Mouse (Mus musculus) A20 (cell line): ENCODE results near the gene Strada.
A peak's percentile ranks its signal among the peaks of the same experiment; 100 is the strongest.
"Not testable (repeated sequence)": the region's sequence is repeated elsewhere in the genome, so short reads cannot be mapped to it uniquely, and the experiment has no call there.

Source experiments
- DNase-seq: peaks from one replicate; pipeline ENCODE4 v3.0.0-alpha.2; 2011; ENCODE audit warnings: low read depth, low spot score

Gene Strada

DNA sequence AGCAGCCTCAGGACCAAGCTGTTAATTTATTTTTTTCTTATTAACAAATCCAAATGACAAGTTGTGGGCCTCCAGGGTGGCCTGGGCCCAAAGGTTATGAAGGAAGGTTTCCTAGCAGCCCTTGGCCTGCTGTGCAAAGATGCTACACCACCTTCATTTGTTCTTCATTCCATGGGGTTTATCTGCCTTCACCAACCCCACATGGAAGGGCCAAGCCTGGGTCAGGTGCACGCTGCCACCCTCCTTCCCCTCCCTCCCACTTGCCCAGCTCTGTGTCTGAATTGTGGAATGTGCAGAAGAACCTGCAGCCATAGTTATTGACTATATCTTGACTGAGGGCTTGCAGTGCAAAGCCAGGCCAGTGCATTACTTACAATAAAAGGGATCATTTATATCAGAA lies 45.7 kb downstream of the Strada start:
- no peak for DNase-seq

DNA sequence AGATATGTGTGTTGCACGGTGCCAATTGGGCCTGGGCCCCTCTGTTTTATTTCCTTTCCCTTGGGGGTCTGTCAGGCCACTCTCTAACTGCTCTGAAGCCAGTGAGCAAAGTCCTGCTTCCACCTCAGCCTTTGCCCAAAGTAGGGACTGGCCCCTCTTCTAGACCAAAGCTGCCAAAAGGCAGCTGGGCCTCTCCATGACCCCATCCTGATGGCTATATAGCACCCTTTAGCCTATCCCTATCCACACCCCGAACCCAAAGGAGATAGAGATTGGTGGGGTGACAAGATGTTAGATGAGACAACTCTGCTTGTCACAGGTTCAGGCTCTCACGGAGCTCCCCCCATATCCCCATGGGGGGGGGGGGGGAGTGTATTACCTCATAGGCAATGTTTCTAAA lies 46.2 kb downstream of the Strada start:
- DNase-seq: no peak

DNA sequence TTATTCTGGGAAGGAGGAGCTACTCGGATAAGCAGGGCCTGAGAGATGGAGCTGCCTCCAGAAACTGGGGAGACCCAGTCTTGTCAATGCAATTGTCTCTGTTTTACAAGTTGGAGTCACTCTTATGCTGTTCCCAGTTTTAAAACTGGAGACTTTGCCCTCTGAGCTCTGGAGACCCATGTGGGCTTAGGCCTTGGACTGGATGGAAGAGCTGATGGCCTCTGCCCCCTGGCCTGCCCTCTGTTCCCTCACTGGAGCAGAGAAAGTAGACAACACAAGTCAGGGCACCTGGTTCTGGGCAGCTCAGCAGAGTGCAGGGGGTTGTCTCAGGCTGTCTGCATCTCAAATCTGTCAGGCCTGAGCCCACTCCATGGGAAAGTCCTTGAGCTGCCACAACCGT lies 47.2 kb downstream of the Strada start:
- no peak for DNase-seq

DNA sequence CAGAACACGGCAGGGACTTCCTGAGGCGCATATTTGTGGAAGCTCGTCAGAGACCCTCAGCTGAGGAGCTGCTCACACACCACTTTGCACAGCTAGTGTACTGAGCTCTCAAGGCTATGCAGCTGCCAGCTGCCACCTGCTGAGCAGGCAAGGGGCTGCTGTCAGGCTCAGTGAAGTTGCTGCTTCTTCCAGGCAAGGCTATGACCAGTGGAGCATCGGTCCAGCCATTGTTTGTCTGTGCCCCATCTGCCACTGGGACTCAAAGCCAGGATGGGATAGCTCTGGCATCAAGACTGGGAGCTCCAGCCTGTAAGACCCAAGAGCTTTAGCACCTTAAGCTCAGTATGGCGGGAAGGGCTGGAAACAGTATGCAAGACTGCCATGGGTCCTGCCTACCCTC lies 47.9 kb downstream of the Strada start:
- DNase-seq: no peak

DNA sequence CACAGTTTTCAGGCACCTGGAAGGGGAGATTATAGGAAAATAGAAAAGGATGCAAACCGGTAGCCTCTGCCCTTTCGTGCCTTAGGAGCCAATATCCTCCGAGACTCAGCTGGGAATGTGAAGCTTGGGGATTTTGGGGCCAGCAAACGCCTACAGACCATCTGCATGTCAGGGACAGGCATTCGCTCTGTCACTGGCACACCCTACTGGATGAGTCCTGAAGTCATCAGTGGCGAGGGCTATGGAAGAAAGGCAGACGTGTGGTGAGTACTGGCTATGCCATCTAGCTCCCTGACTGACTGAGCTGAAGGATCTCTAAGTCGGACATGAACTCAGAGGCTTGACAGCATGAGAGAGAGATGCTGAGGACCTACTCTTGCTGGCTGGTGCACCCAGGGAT lies 49.8 kb downstream of the Strada start:
- DNase-seq: no peak

DNA sequence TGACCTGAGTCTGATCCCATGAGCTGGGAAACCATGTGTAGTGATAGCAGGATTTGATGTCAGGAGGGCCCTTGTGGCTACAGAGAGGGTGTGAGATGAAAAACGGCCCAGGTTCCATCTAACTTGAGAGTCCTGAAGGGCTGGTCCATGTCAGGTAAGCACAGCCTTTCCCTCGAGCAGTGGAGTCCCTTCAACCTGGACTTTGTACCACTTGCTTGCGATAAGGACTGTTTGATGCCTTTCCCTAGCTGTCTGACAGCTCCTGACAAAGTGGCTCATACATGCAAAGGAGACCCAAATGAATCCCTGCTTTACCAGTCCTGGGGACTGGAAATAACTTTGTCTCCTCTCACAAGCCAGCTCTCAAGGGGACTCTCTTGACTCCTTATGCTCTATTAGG lies 50.7 kb downstream of the Strada start:
- no peak for DNase-seq

DNA sequence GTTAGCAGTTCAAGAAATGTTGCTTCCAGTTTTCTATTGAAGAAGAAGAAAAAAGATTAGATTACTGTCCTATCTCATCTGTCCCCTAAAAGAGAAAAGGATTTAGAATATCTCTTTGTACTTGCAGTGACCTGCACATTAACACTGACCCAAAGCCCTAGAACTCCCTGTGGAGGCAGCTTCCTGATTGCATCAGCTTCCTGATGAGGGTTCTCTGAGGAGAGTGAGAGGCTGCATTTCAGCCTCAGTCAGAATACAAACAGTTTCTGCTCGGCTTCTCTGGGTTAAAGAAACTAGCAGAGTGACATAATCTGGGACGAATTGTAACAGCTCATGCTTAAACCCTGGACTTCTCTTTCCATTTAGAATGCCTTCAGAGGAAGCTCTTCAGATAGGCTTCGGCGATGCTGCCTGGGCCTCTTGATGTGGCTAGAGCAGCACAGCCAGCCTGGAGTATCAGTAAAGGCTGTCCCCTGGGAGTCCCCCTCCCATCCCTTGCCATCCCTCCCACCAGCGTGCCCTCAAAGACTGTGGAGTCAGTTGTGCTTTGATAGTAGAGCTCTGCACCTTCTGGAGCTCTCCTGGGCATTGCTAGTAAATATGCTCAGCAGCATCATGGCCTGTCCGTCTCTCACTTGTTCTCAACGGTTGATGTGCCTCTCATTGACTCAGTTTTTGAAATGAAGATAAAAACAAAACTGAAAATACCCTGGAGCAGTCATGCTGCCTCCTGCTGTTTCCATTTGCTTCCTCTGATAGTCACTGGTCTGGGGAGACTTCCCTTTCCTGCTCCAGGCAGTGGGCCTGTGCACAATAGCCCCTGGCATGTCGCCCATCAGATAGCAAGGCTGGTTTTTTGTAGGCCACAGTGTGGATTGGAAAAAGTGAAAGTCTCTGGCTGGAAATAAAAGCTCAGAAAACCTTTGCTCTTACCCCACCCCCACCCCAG lies 67.1 kb downstream of the Strada start:
- DNase-seq: peak; percentile 42

DNA sequence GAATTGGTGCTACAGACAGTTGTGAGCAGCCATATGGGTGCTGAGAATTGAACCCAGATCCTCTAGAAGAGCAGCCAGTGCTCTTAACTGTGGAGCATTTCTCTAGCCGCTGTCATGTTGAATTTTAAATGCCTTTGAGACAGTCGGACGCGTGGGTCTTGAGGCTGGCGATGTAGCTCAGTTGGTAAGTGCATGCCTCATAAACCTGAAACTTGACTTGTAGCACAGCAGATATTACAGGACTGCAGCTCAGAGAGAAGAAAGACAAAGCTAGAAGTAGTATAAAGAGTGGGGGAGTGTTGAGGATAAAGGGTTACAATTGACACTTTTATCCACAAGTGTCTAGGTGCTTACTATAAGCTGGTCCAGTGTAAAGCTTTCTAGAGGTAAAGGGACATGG lies 69.5 kb downstream of the Strada start:
- DNase-seq: no peak

DNA sequence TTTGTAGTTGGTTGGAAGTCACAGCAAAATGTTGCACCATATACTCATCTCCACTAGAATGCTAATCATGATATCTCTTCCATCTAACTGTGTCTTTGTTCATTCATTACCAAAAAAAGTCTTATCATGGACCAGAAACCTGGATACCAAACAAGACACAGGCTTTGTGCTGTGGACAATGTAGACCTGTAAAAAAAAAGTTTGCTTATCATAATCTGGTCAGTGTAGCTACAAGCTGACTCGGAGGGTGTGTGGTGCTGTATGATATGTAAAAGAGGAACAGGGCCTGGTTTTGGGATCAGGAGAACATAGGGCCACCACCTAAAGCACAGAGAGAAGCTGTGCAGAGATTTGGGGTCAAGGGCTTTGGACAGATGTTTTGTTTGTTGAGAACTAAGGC lies 72.5 kb downstream of the Strada start:
- no peak for DNase-seq

DNA sequence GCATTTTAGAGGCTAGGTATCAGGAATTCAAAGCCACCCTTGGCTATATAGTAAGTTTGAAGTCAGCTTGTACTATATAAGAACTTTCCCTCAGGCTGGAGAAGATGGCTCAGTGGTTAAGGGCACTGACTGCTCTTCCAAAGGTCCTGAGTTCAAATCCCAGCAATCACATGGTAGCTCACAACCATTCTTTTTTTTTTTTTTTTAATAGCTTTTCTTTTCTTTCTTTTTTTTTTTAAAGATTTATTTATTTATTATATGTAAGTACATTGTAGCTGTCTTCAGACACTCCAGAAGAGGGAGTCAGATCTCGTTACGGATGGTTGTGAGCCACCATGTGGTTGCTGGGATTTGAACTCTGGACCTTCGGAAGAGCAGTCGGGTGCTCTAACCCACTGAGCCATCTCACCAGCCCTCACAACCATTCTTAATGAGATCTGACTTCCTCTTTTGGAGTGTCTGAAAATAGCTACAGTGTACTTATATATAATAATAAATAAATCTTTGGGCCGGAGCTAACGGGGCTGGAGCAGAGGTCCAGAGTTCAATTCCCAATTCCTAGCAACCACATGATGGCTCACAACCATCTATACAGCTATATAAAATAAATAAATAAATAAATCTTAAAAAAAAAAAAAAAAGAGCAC lies 75.1 kb downstream of the Strada start:
- DNase-seq: not testable (repeated sequence)

DNA sequence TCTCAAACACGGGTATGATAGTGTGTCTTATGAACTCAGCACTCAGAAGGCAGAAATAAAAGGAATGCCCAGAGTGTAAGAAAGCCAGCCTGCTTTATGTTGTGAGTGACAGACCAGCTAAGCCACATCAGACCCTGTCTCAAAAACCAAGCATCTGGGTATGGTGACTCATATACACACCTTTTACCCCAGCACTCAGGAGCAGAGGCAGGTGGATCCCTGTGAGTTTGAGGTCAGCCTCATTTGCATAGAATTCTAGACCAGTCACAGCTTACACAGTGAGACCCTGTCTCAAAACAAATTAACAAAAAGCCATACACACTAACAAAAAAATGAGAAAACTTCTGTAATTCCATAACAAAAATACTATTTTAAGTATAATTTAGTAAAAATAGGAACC lies 76.1 kb downstream of the Strada start:
- DNase-seq: peak; percentile 81

DNA sequence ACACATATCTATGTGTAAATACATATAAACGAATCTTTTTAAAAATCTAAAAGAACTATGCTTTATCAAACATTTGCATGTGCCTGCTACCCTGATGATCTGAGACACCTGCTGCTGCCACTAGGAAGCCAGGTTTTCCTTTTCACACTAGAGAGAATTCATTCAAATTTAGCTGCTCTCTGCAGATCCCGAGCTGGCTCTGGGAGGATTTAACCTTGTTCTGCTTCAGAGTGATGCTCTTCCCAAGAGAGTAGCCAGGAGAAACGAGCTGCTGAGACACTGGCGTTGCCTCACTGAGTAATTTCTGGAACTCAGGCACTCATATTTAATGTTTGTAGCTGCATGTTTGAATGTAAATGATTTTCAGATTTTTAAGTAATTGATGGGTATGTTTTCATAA lies 77.2 kb downstream of the Strada start:
- DNase-seq: peak; percentile 24

DNA sequence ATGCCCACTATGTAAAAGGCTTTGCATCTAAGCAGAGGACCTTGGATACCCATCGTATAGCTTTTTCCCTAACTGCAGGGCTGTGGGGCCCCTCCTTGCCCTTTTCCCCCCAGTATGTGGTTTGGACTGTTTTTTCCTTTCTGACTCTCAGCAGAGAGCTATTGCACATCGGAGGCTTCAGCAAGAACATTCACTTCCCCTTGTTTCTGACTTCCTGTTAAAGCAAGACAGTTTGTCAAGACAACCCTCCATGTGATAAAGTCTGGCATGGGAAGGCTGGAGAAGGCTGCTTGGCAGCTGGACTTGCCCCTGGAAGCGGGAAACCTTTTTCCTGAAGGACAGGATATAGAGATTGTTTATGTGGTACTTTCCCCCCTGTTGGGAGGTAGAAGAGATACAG lies 79.2 kb downstream of the Strada start:
- DNase-seq: peak; percentile 76

DNA sequence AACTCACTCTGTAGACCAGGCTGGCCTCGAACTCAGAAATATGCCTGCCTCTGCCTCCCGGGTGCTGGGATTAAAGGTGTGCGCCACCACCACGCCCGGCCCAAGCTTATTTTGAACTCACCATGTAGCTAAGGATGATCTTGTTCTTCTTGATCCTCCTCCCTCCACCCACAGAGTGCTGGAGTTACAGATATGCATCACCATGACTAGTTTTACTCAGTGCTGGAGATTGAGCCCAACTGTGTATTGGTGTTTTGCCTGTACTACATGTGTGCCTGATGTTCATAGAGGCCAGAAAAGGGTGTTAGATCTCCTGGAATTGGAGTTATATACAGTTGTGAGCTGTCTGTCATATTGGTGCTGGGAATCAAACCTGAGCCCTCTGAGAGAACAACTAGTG lies 79.7 kb downstream of the Strada start:
- no peak for DNase-seq
